Mouse (Mus musculus): ENCODE data around the gene Zic3.

Zic3 gene

GRCm38 (mm10) chrX:58042512-58042911, 20.0 kb downstream of the Zic3 start:
- no peak for DNase-seq (ENCODE audit: low spot score)
